Mouse (Mus musculus): ENCODE results near the gene Rce1. TPM values are rescaled to one million over a fixed set of nuclear protein-coding genes. Genes with fewer than 3 reads are reported as not detected.

Rce1 gene
- polyA plus RNA-seq, 1 experiment from 2014 or later: 69.2 TPM

- Histone ChIP-seq H3K9me3 (ENCODE audit: control insufficient read depth, low read length) (no peaks in the 10 kb centered on the region), H3K4me3 (ENCODE audit: low read length) (peak overlapping the region; percentile 87), H3K27me3 (replicated peaks; ENCODE audit: control insufficient read depth, insufficient read depth, low read length) (no peaks in the 10 kb centered on the region), H3K4me2 (ENCODE audit: low read depth, low read length) (peak overlapping the region; percentile 67), H3K27ac (ENCODE audit: low read length) (peak overlapping the region; percentile 88), H3K36me3 (ENCODE audit: control insufficient read depth, insufficient read depth, low read length) (peaks cover 3% of the 10 kb centered on the region; the same call in 1 of the 2 replicates), H3K4me1 (ENCODE audit: control insufficient read depth, insufficient read depth, low read length) (peaks cover 12% of the 10 kb centered on the region), H3K9ac (ENCODE audit: low read depth, low read length) (peak overlapping the region; percentile 95)
- peak; percentile 72 for ATAC-seq
- 2% methylated on average over 35 of the region's 35 CpGs for WGBS
Observed at GRCm38 (mm10) chr19:4625829-4626535, 541 bp upstream of the Rce1 start.

GRCm38 (mm10) chr19:4624406-4625178, 849 bp downstream of the Rce1 start:
- Histone ChIP-seq H3K27me3 (replicated peaks; ENCODE audit: control insufficient read depth, insufficient read depth, low read length) (no peaks in the 10 kb centered on the region), H3K27ac (ENCODE audit: low read length) (peak overlapping the region; percentile 86; the same call in 1 of the 2 replicates), H3K9me3 (ENCODE audit: control insufficient read depth, low read length) (no peaks in the 10 kb centered on the region), H3K4me1 (ENCODE audit: control insufficient read depth, insufficient read depth, low read length) (peaks cover 12% of the 10 kb centered on the region), H3K9ac (ENCODE audit: low read depth, low read length) (peak overlapping the region; percentile 95), H3K36me3 (ENCODE audit: control insufficient read depth, insufficient read depth, low read length) (peaks cover 5% of the 10 kb centered on the region; the same call in 1 of the 2 replicates), H3K4me3 (ENCODE audit: low read length) (peak overlapping the region; percentile 87), H3K4me2 (ENCODE audit: low read depth, low read length) (peak overlapping the region; percentile 73)
- 26% methylated on average over 4 of the region's 4 CpGs for WGBS
- no peak for ATAC-seq

GRCm38 (mm10) chr19:4624006-4624405, 1.4 kb downstream of the Rce1 start:
- H3K4me2 ChIP-seq (ENCODE audit: low read depth, low read length): no peak overlapping the region
- H3K27ac ChIP-seq (ENCODE audit: low read length): no peak overlapping the region
- H3K9me3 ChIP-seq (ENCODE audit: control insufficient read depth, low read length): no peaks in the 10 kb centered on the region
- WGBS: 90% methylated on average over 12 of the region's 12 CpGs
- H3K9ac ChIP-seq (ENCODE audit: low read depth, low read length): peak overlapping the region; percentile 95; the same call in 1 of the 2 replicates
- H3K27me3 ChIP-seq (replicated peaks; ENCODE audit: control insufficient read depth, insufficient read depth, low read length): no peaks in the 10 kb centered on the region
- H3K4me1 ChIP-seq (ENCODE audit: control insufficient read depth, insufficient read depth, low read length): peaks cover 12% of the 10 kb centered on the region
- ATAC-seq: no peak
- H3K4me3 ChIP-seq (ENCODE audit: low read length): no peak overlapping the region
- peaks cover 5% of the 10 kb centered on the region; the same call in 1 of the 2 replicates for H3K36me3 ChIP-seq (ENCODE audit: control insufficient read depth, insufficient read depth, low read length)

- Histone ChIP-seq H3K4me1 (ENCODE audit: control insufficient read depth, insufficient read depth, low read length) (peaks cover 12% of the 10 kb centered on the region), H3K9ac (ENCODE audit: low read depth, low read length) (no peak overlapping the region), H3K4me3 (ENCODE audit: low read length) (no peak overlapping the region), H3K36me3 (ENCODE audit: control insufficient read depth, insufficient read depth, low read length) (peaks cover 5% of the 10 kb centered on the region; the same call in 1 of the 2 replicates), H3K27me3 (replicated peaks; ENCODE audit: control insufficient read depth, insufficient read depth, low read length) (no peaks in the 10 kb centered on the region), H3K9me3 (ENCODE audit: control insufficient read depth, low read length) (no peaks in the 10 kb centered on the region), H3K4me2 (ENCODE audit: low read depth, low read length) (no peak overlapping the region), H3K27ac (ENCODE audit: low read length) (no peak overlapping the region)
- ATAC-seq: no peak
- 94% methylated on average over 9 of the region's 9 CpGs for WGBS
Observed at GRCm38 (mm10) chr19:4623419-4623818, 2.0 kb downstream of the Rce1 start.

- WGBS: 84% methylated on average over 5 of the region's 5 CpGs
- Histone ChIP-seq H3K27ac (ENCODE audit: low read length) (no peak overlapping the region), H3K4me2 (ENCODE audit: low read depth, low read length) (no peak overlapping the region), H3K4me3 (ENCODE audit: low read length) (no peak overlapping the region), H3K9ac (ENCODE audit: low read depth, low read length) (no peak overlapping the region), H3K36me3 (ENCODE audit: control insufficient read depth, insufficient read depth, low read length) (peaks cover 5% of the 10 kb centered on the region; the same call in 1 of the 2 replicates), H3K4me1 (ENCODE audit: control insufficient read depth, insufficient read depth, low read length) (peaks cover 12% of the 10 kb centered on the region), H3K27me3 (replicated peaks; ENCODE audit: control insufficient read depth, insufficient read depth, low read length) (no peaks in the 10 kb centered on the region), H3K9me3 (ENCODE audit: control insufficient read depth, low read length) (no peaks in the 10 kb centered on the region)
- ATAC-seq: no peak
Observed at GRCm38 (mm10) chr19:4622780-4623179, 2.7 kb downstream of the Rce1 start.

- no peak for ATAC-seq
- H3K36me3 ChIP-seq (ENCODE audit: control insufficient read depth, insufficient read depth, low read length): peaks cover 5% of the 10 kb centered on the region; the same call in 1 of the 2 replicates
- peaks cover 12% of the 10 kb centered on the region for H3K4me1 ChIP-seq (ENCODE audit: control insufficient read depth, insufficient read depth, low read length)
- H3K4me3 ChIP-seq (ENCODE audit: low read length): no peak overlapping the region
- 86% methylated on average over 7 of the region's 7 CpGs for WGBS
- H3K9ac ChIP-seq (ENCODE audit: low read depth, low read length): no peak overlapping the region
- no peaks in the 10 kb centered on the region for H3K9me3 ChIP-seq (ENCODE audit: control insufficient read depth, low read length)
- H3K4me2 ChIP-seq (ENCODE audit: low read depth, low read length): no peak overlapping the region
- no peaks in the 10 kb centered on the region for H3K27me3 ChIP-seq (replicated peaks; ENCODE audit: control insufficient read depth, insufficient read depth, low read length)
- no peak overlapping the region for H3K27ac ChIP-seq (ENCODE audit: low read length)
Observed at GRCm38 (mm10) chr19:4620721-4621120, 4.7 kb downstream of the Rce1 start.

- no peak overlapping the region for H3K4me3 ChIP-seq (ENCODE audit: low read length)
- H3K36me3 ChIP-seq (ENCODE audit: control insufficient read depth, insufficient read depth, low read length): peaks cover 5% of the 10 kb centered on the region; the same call in 1 of the 2 replicates
- 82% methylated on average over 10 of the region's 10 CpGs for WGBS
- H3K27ac ChIP-seq (ENCODE audit: low read length): no peak overlapping the region
- no peak for ATAC-seq
- no peak overlapping the region for H3K4me2 ChIP-seq (ENCODE audit: low read depth, low read length)
- H3K9me3 ChIP-seq (ENCODE audit: control insufficient read depth, low read length): no peaks in the 10 kb centered on the region
- no peak overlapping the region for H3K9ac ChIP-seq (ENCODE audit: low read depth, low read length)
- peaks cover 9% of the 10 kb centered on the region for H3K4me1 ChIP-seq (ENCODE audit: control insufficient read depth, insufficient read depth, low read length)
- H3K27me3 ChIP-seq (replicated peaks; ENCODE audit: control insufficient read depth, insufficient read depth, low read length): no peaks in the 10 kb centered on the region
Observed at GRCm38 (mm10) chr19:4619461-4619860, 6.0 kb downstream of the Rce1 start.

- no peak for ATAC-seq
Observed at GRCm38 (mm10) chr19:4618183-4618582, 7.3 kb downstream of the Rce1 start.

GRCm38 (mm10) chr19:4616546-4616945, 8.9 kb downstream of the Rce1 start:
- 33% methylated on average over 4 of the region's 4 CpGs for WGBS
- peak overlapping the region; percentile 82 for H3K4me2 ChIP-seq (ENCODE audit: low read depth, low read length)
- H3K4me3 ChIP-seq (ENCODE audit: low read length): peak overlapping the region; percentile 94; the same call in 1 of the 2 replicates
- peaks cover 26% of the 10 kb centered on the region for H3K4me1 ChIP-seq (ENCODE audit: control insufficient read depth, insufficient read depth, low read length)
- no peaks in the 10 kb centered on the region for H3K27me3 ChIP-seq (replicated peaks; ENCODE audit: control insufficient read depth, insufficient read depth, low read length)
- H3K9ac ChIP-seq (ENCODE audit: low read depth, low read length): no peak overlapping the region
- peaks cover 13% of the 10 kb centered on the region for H3K36me3 ChIP-seq (ENCODE audit: control insufficient read depth, insufficient read depth, low read length)
- no peaks in the 10 kb centered on the region for H3K9me3 ChIP-seq (ENCODE audit: control insufficient read depth, low read length)
- ATAC-seq: no peak
- peak overlapping the region; percentile 88 for H3K27ac ChIP-seq (ENCODE audit: low read length)

More at GRCm38 (mm10) chr19:4618183-4618582, 7.3 kb downstream of the Rce1 start:
- Histone ChIP-seq H3K4me3 (ENCODE audit: low read length) (no peak overlapping the region), H3K9ac (ENCODE audit: low read depth, low read length) (no peak overlapping the region), H3K4me2 (ENCODE audit: low read depth, low read length) (no peak overlapping the region), H3K36me3 (ENCODE audit: control insufficient read depth, insufficient read depth, low read length) (peaks cover 8% of the 10 kb centered on the region), H3K27me3 (replicated peaks; ENCODE audit: control insufficient read depth, insufficient read depth, low read length) (no peaks in the 10 kb centered on the region), H3K4me1 (ENCODE audit: control insufficient read depth, insufficient read depth, low read length) (peaks cover 17% of the 10 kb centered on the region), H3K9me3 (ENCODE audit: control insufficient read depth, low read length) (no peaks in the 10 kb centered on the region), H3K27ac (ENCODE audit: low read length) (no peak overlapping the region)
- WGBS: 37% methylated on average over 18 of the region's 18 CpGs

Measured in intestine, embryonic 16.5 days (tissue).